Mouse (Mus musculus) heart, postnatal 0 days (tissue): ENCODE measurements around the gene Cnih2. TPM values are rescaled to one million over a fixed set of nuclear protein-coding genes. Genes with fewer than 3 reads are reported as not detected.
A peak's percentile ranks its signal among the peaks of the same experiment; 100 is the strongest.

Experiments used
- ATAC-seq: fragments of 200-750 bp; cut with Nextera tagmentation; 2 replicates; pipeline ENCODE4 v1.8.0; 2017; ENCODE audit warnings: low read depth, moderate number of reproducible peaks, moderate library complexity; ENCODE audit not compliant: insufficient read depth
- DNase-seq: peaks from one replicate; pipeline ENCODE4 v3.0.0-alpha.2; 2016; ENCODE audit warnings: low spot score
- H3K27ac ChIP-seq: fragments of 300-500 bp; sonication (generic); 2 replicates; pipeline ENCODE4 v1.5.1; 2014; ENCODE audit warnings: low read depth, mild to moderate bottlenecking
- H3K27me3 ChIP-seq: fragments of 300-500 bp; sonication (generic); 2 replicates; pipeline ENCODE4 v1.6.1; 2014; ENCODE audit warnings: low read length, mixed read lengths; ENCODE audit not compliant: control insufficient read depth, insufficient read depth
- H3K36me3 ChIP-seq: fragments of 300-500 bp; sonication (generic); replicated peaks from 2 replicates; pipeline ENCODE4 v1.6.1; 2014; ENCODE audit warnings: low read length, mixed read lengths; ENCODE audit not compliant: control insufficient read depth, insufficient read depth
- H3K4me1 ChIP-seq: fragments of 300-500 bp; sonication (generic); 2 replicates; pipeline ENCODE4 v1.6.1; 2014; ENCODE audit warnings: antibody characterized with exemption; ENCODE audit not compliant: control insufficient read depth, insufficient read depth
- H3K4me2 ChIP-seq: fragments of 300-500 bp; sonication (generic); 2 replicates; pipeline ENCODE4 v1.6.1; 2014; ENCODE audit warnings: low read depth, mild to moderate bottlenecking, low read length, moderate library complexity
- H3K4me3 ChIP-seq: fragments of 300-500 bp; sonication (generic); 2 replicates; pipeline ENCODE4 v1.5.1; 2014; ENCODE audit warnings: low read depth, low read length
- H3K9ac ChIP-seq: fragments of 300-500 bp; sonication (generic); replicated peaks from 2 replicates; pipeline ENCODE4 v1.6.1; 2014; ENCODE audit warnings: low read depth, low read length, mixed read lengths
- H3K9me3 ChIP-seq: fragments of 300-500 bp; sonication (generic); replicated peaks from 2 replicates; pipeline ENCODE4 v1.6.1; 2016; ENCODE audit warnings: low read length; ENCODE audit not compliant: control insufficient read depth
- CTCF ChIP-seq: IDR thresholded peaks from 2 replicates; pipeline ENCODE4 v1.5.1; 2016; ENCODE audit warnings: antibody characterized with exemption, control low read depth, low read depth
- EP300 ChIP-seq: IDR thresholded peaks from 2 replicates; pipeline ENCODE4 v1.6.1; 2016; ENCODE audit warnings: antibody characterized with exemption, low read depth
- WGBS: fragments of 180-500 bp; shearing (Covaris S2); extraction: QIAGEN DNeasy Blood & Tissue Kit; methylation state at CpG from one replicate; pipeline ENCODE4 v1.1.7; 2014; 5-methylcytosine and 5-hydroxymethylcytosine counted together
- polyA plus RNA-seq: library from polyadenylated mRNA; unstranded; fragments of >200 nt; fragmentation: Nextera tagmentation; extraction: Ambion mirVana; gene quantifications from 2 replicates; pipeline ENCODE4 v1.2.1, GENCODE M21; 2015
- total RNA-seq: library from RNA; depleted of rRNA; stranded (reverse); fragments of >200 nt; gene quantifications from 2 replicates; pipeline ENCODE4 v1.2.3, GENCODE M21; 2014; ENCODE audit warnings: low replicate concordance; rRNA removed

Cnih2 gene
- total RNA-seq: 5.6 TPM in 1 of 2 replicates, not detected in the other
- 1.1 and 1.2 TPM in 2 replicates for polyA plus RNA-seq

DNA sequence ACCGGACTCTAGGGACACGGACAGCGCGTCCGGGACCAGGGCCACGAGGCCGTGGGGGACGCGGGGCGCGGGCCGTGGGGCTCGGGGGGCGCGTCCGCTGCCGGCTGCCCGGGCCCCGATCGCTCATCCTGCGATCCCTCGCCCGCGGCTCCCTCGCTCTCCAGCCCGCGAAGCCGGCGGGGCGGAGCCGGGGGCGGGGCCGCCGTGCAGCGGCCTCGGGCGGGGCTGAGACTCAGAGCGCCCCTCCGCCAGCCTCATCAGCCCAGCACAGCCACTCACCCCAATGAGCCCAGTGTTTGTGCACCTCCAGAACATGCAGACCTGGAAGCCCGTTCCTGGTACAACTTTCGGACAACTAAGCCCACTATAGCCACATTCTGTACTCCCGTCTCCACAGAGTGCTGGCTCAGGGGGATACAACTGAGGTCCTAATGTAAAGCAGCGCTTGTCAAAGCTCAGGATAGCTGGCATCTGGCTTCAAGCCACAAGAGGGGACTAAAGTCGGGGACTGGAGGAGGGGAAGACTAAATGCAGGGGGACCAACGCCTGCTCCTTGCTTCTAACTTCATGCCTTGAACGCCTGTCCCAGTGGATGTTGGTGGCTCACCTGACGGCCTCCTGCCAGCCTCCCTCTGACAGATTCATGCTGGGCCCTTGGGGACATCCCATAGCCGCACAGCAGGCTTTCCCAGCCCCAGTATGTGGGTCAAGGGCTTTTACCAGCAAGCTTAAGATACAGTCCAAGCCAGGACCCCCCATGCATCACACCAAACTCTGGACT lies at the start of gene Cnih2:
Cnih2 (minus strand) TSS at position 159 of the 781 bp plus-strand sequence.
- peak within 1 kb of the TSS; percentile 77 for H3K4me2 ChIP-seq
- H3K4me1 ChIP-seq: peaks cover 10% of the 10 kb centered on the region; the same call in 1 of the 2 replicates
- 7% methylated on average over 25 of the region's 48 CpGs for WGBS

DNA sequence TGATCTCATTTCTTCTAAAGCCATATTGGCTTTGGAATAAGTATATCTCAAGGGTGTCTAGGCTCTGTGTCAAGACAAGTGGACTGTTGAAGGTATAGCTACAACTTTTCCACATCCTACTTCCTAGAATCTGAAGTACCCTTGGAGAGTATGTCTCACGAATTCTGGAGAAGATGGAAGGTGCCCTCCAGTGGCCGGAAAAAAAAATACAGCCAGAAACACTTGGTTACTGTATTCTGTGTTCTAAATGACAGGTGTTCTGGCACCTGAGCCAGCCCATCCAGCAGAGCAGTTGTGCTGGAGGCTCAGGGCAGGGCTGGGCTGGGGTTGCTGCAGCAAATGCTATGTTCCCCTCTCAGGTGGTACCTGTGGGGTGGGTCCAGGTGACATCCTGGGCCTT lies 41.3 kb upstream of the Cnih2 start:
- DNase-seq: peak; percentile 25
- Histone ChIP-seq H3K4me2 (no peak overlapping the region), H3K36me3 (peaks cover 55% of the 10 kb centered on the region), H3K27me3 (no peaks in the 10 kb centered on the region), H3K9ac (no peak overlapping the region), H3K9me3 (no peaks in the 10 kb centered on the region), H3K4me1 (no peaks in the 10 kb centered on the region), H3K4me3 (no peak overlapping the region), H3K27ac (no peak overlapping the region)
- ATAC-seq: no peak
- TF ChIP-seq EP300: no peak
- TF ChIP-seq CTCF: peak; percentile 65
- 4% methylated on average over 2 of the region's 2 CpGs for WGBS

More for the DNA sequence above, at the start of gene Cnih2:
- TF ChIP-seq CTCF (no peak), EP300 (no peak)
- Histone ChIP-seq H3K27me3 (no peaks in the 10 kb centered on the region), H3K36me3 (peaks cover 45% of the 10 kb centered on the region), H3K4me3 (peak within 1 kb of the TSS; percentile 39), H3K9me3 (no peaks in the 10 kb centered on the region), H3K27ac (no peak within 1 kb of the TSS), H3K9ac (peak within 1 kb of the TSS; percentile 41; the same call in 1 of the 2 replicates)
- DNase-seq (peak; percentile 30), ATAC-seq (peak; percentile 50)

- no peak for ATAC-seq
- WGBS: 69% methylated on average over 4 of the region's 4 CpGs
These were observed 32.9 kb upstream of the Cnih2 start for GRCm38 (mm10) chr19:5131237-5131636.

GRCm38 (mm10) chr19:5129770-5130169 lies 31.4 kb upstream of the Cnih2 start:
- no peaks in the 10 kb centered on the region for H3K27me3 ChIP-seq
- no peak for ATAC-seq
- no peak for DNase-seq
- TF ChIP-seq EP300: no peak
- TF ChIP-seq CTCF: peak; percentile 41
- H3K9ac ChIP-seq: no peak overlapping the region
- H3K9me3 ChIP-seq: no peaks in the 10 kb centered on the region
- no peak overlapping the region for H3K27ac ChIP-seq
- no peaks in the 10 kb centered on the region for H3K4me1 ChIP-seq
- 24% methylated on average over 1 of the region's 1 CpGs for WGBS
- no peak overlapping the region for H3K4me3 ChIP-seq
- H3K4me2 ChIP-seq: no peak overlapping the region
- peaks cover 20% of the 10 kb centered on the region for H3K36me3 ChIP-seq

More at GRCm38 (mm10) chr19:5131237-5131636, 32.9 kb upstream of the Cnih2 start:
- H3K27ac ChIP-seq: no peak overlapping the region
- H3K4me3 ChIP-seq: no peak overlapping the region
- DNase-seq: no peak
- H3K27me3 ChIP-seq: no peaks in the 10 kb centered on the region
- no peaks in the 10 kb centered on the region for H3K9me3 ChIP-seq
- no peaks in the 10 kb centered on the region for H3K4me1 ChIP-seq
- peaks cover 34% of the 10 kb centered on the region for H3K36me3 ChIP-seq
- no peak overlapping the region for H3K9ac ChIP-seq
- no peak overlapping the region for H3K4me2 ChIP-seq
- TF ChIP-seq CTCF (no peak), EP300 (no peak)

- Histone ChIP-seq H3K4me3 (no peak overlapping the region), H3K4me2 (no peak overlapping the region), H3K27me3 (no peaks in the 10 kb centered on the region), H3K4me1 (no peaks in the 10 kb centered on the region), H3K9ac (no peak overlapping the region), H3K9me3 (no peaks in the 10 kb centered on the region), H3K27ac (no peak overlapping the region), H3K36me3 (no peaks in the 10 kb centered on the region)
- no peak for ATAC-seq
- DNase-seq: no peak
- WGBS: 52% methylated on average over 7 of the region's 7 CpGs
- TF ChIP-seq CTCF: no peak
- no peak for TF ChIP-seq EP300
These were observed 25.8 kb upstream of the Cnih2 start for GRCm38 (mm10) chr19:5124055-5124614.
